Mouse (Mus musculus) forebrain, embryonic 11.5 days (tissue): ENCODE measurements around the gene Egflam. TPM values are rescaled to one million over a fixed set of nuclear protein-coding genes. Genes with fewer than 3 reads are reported as not detected.

Source experiments
- ATAC-seq: fragments of 200-750 bp; cut with Nextera tagmentation; replicated peaks from 2 replicates; pipeline ENCODE4 v1.8.0; 2017; ENCODE audit warnings: moderate TSS enrichment; ENCODE audit not compliant: low FRiP score
- DNase-seq: peaks from one replicate; pipeline ENCODE4 v3.0.0-alpha.2; 2017; ENCODE audit warnings: low spot score
- H3K27ac ChIP-seq: fragments of 300-500 bp; sonication (generic); 2 replicates; pipeline ENCODE4 v1.5.1; 2014; ENCODE audit warnings: low read depth, low read length
- H3K27me3 ChIP-seq: fragments of 300-500 bp; sonication (generic); 2 replicates; pipeline ENCODE4 v1.6.1; 2014; ENCODE audit warnings: mild to moderate bottlenecking, low read length, mixed read lengths; ENCODE audit not compliant: control insufficient read depth, insufficient read depth
- H3K36me3 ChIP-seq: fragments of 300-500 bp; sonication (generic); 2 replicates; pipeline ENCODE4 v1.6.1; 2014; ENCODE audit warnings: mild to moderate bottlenecking, low read length, moderate library complexity, mixed read lengths; ENCODE audit not compliant: control insufficient read depth, insufficient read depth
- H3K4me1 ChIP-seq: fragments of 300-500 bp; sonication (generic); replicated peaks from 2 replicates; pipeline ENCODE4 v1.6.1; 2014; ENCODE audit warnings: low read length, mixed read lengths; ENCODE audit not compliant: control insufficient read depth, insufficient read depth
- H3K4me2 ChIP-seq: fragments of 300-500 bp; sonication (generic); 2 replicates; pipeline ENCODE4 v1.6.1; 2014; ENCODE audit warnings: low read depth, mild to moderate bottlenecking, low read length, moderate library complexity, mixed read lengths; ENCODE audit not compliant: severe bottlenecking
- H3K4me3 ChIP-seq: fragments of 300-500 bp; sonication (generic); 2 replicates; pipeline ENCODE4 v1.5.1; 2014; ENCODE audit warnings: low read depth, low read length
- H3K9ac ChIP-seq: fragments of 300-500 bp; sonication (generic); 2 replicates; pipeline ENCODE4 v1.6.1; 2014; ENCODE audit warnings: low read length
- H3K9me3 ChIP-seq: fragments of 300-500 bp; sonication (generic); 2 replicates; pipeline ENCODE4 v1.6.1; 2016; ENCODE audit warnings: low read length, mixed read lengths; ENCODE audit not compliant: control insufficient read depth
- WGBS: fragments of 180-500 bp; shearing (Covaris S2); extraction: QIAGEN DNeasy Blood & Tissue Kit; methylation state at CpG from one replicate; pipeline ENCODE4 v1.1.7; 2014; 5-methylcytosine and 5-hydroxymethylcytosine counted together
- polyA plus RNA-seq: library from polyadenylated mRNA; unstranded; fragments of >200 nt; fragmentation: Nextera tagmentation; extraction: Ambion mirVana; gene quantifications from 2 replicates; pipeline ENCODE4 v1.2.1, GENCODE M21; 2014

The Egflam gene
- polyA plus RNA-seq, 1 experiment from 2014 or later, result 7.7 TPM

DNA sequence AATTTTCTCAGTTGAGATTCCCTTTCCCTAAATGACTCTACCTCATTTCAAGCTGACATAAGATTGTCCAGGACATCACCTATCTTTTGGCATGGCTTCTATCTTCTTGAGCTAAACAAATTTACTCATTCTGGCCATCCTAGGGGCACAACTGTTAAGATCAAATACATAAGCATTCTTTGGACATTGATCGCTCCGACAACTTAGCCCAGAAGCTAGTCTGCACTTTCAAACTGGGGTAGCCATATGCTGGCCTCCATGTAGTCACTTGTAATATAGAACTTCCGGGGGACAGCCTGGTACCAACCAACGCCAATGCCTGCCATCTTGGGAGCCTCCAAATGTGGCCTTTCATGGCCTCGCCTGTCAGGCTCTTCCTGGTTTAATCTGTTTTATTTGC is 195.2 kb downstream of the Egflam start:
- Histone ChIP-seq H3K4me2 (no peak overlapping the region), H3K27me3 (no peaks in the 10 kb centered on the region), H3K4me1 (peaks cover 8% of the 10 kb centered on the region), H3K4me3 (no peak overlapping the region), H3K9ac (no peak overlapping the region), H3K36me3 (no peaks in the 10 kb centered on the region), H3K27ac (no peak overlapping the region), H3K9me3 (no peaks in the 10 kb centered on the region)
- 92% methylated on average over 5 of the region's 5 CpGs for WGBS
- DNase-seq (no peak), ATAC-seq (no peak)

DNA sequence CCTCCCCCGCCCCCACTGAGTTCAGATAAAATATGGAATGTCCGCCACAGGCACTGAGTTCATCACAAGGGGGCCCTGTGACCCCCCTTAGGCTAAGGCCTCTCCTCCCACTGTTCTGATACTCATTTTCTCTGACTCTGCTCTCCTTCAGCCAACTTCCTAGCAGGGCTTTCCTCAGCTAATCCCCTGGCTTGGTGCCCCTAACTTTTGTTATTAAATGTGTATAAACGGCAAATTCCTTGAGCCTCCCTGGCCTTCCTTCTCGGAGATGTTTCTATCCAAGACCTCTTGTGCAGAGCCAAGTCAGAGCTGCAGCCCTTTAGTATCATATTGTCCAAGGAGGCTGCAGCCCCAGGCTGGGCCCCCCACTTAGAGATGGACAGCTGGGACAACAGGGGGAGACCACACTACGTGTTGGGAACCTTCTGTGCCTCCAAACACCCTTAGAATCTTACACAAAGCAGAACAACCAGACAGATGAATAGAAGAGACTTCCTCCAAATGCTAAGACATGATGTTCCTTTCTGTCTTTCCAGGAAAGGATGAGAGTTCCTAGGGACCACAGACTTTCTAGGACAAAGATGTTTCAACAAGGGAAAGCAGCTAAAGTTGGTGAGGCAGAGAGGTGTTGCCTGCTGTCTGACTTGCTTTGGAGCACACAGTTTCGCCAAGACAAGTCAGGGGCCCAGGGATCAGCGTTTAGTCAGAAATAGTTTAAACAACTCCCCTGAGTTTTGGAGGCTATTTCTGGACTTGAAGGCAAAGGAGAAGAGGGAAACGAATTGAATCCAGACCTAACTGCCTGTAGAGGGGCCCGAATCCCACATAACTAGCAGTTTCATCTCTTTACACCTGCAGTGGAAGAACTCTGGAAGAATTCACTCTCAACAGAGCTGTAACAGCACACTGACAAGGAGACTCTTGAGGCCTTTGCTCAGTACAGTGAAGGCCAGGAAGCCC is 196.5 kb downstream of the Egflam start:
- Histone ChIP-seq H3K4me2 (no peak overlapping the region), H3K36me3 (no peaks in the 10 kb centered on the region), H3K9ac (no peak overlapping the region), H3K9me3 (no peaks in the 10 kb centered on the region), H3K4me3 (no peak overlapping the region), H3K4me1 (peaks cover 8% of the 10 kb centered on the region), H3K27ac (no peak overlapping the region), H3K27me3 (no peaks in the 10 kb centered on the region)
- DNase-seq, result no peak
- 62% methylated on average over 9 of the region's 9 CpGs for WGBS
- ATAC-seq, result no peak

- no peak overlapping the region for H3K9ac ChIP-seq
- H3K27me3 ChIP-seq, result no peaks in the 10 kb centered on the region
- H3K4me2 ChIP-seq, result no peak overlapping the region
- H3K27ac ChIP-seq, result no peak overlapping the region
- no peaks in the 10 kb centered on the region for H3K36me3 ChIP-seq
- 84% methylated on average over 6 of the region's 6 CpGs for WGBS
- no peaks in the 10 kb centered on the region for H3K9me3 ChIP-seq
- DNase-seq (no peak), ATAC-seq (no peak)
- peaks cover 8% of the 10 kb centered on the region for H3K4me1 ChIP-seq
- H3K4me3 ChIP-seq, result no peak overlapping the region
Measured at GRCm38 (mm10) chr15:7200286-7200685, 197.9 kb downstream of the Egflam start.

GRCm38 (mm10) chr15:7198816-7199215 is 199.4 kb downstream of the Egflam start:
- WGBS, result 58% methylated on average over 2 of the region's 2 CpGs
- Histone ChIP-seq H3K9me3 (no peaks in the 10 kb centered on the region), H3K4me1 (peaks cover 9% of the 10 kb centered on the region), H3K36me3 (no peaks in the 10 kb centered on the region), H3K27me3 (no peaks in the 10 kb centered on the region), H3K4me3 (no peak overlapping the region), H3K4me2 (no peak overlapping the region), H3K9ac (no peak overlapping the region), H3K27ac (no peak overlapping the region)
- DNase-seq (no peak), ATAC-seq (peak; percentile 34)

GRCm38 (mm10) chr15:7197652-7198445 is 200.3 kb downstream of the Egflam start:
- DNase-seq (no peak), ATAC-seq (no peak)
- H3K4me2 ChIP-seq, result no peak overlapping the region
- no peaks in the 10 kb centered on the region for H3K36me3 ChIP-seq
- H3K4me3 ChIP-seq, result no peak overlapping the region
- no peaks in the 10 kb centered on the region for H3K27me3 ChIP-seq
- H3K27ac ChIP-seq, result no peak overlapping the region
- H3K9ac ChIP-seq, result no peak overlapping the region
- H3K9me3 ChIP-seq, result no peaks in the 10 kb centered on the region
- H3K4me1 ChIP-seq, result peaks cover 9% of the 10 kb centered on the region
- 63% methylated on average over 3 of the region's 3 CpGs for WGBS

GRCm38 (mm10) chr15:7194748-7195221 is 203.4 kb downstream of the Egflam start:
- no peak overlapping the region for H3K4me2 ChIP-seq
- no peak overlapping the region for H3K9ac ChIP-seq
- no peak overlapping the region for H3K27ac ChIP-seq
- H3K36me3 ChIP-seq, result no peaks in the 10 kb centered on the region
- WGBS, result 27% methylated on average over 6 of the region's 6 CpGs
- DNase-seq, result no peak
- H3K9me3 ChIP-seq, result no peaks in the 10 kb centered on the region
- no peaks in the 10 kb centered on the region for H3K27me3 ChIP-seq
- H3K4me3 ChIP-seq, result no peak overlapping the region
- peaks cover 2% of the 10 kb centered on the region for H3K4me1 ChIP-seq
- ATAC-seq, result peak; percentile 62

- Histone ChIP-seq H3K9me3 (no peaks in the 10 kb centered on the region), H3K27ac (no peak overlapping the region), H3K4me1 (peaks cover 2% of the 10 kb centered on the region), H3K4me2 (peak overlapping the region; percentile 3; the same call in 1 of the 2 replicates), H3K9ac (no peak overlapping the region), H3K27me3 (no peaks in the 10 kb centered on the region), H3K4me3 (no peak overlapping the region), H3K36me3 (no peaks in the 10 kb centered on the region)
- WGBS, result 10% methylated on average over 13 of the region's 13 CpGs
- peak; percentile 49 for ATAC-seq
- no peak for DNase-seq
Measured at GRCm38 (mm10) chr15:7194147-7194720, 204.0 kb downstream of the Egflam start.

GRCm38 (mm10) chr15:7192582-7192981 is 205.6 kb downstream of the Egflam start:
- Histone ChIP-seq H3K9me3 (no peaks in the 10 kb centered on the region), H3K36me3 (no peaks in the 10 kb centered on the region), H3K4me2 (no peak overlapping the region), H3K27me3 (no peaks in the 10 kb centered on the region), H3K4me3 (no peak overlapping the region), H3K27ac (no peak overlapping the region), H3K4me1 (peaks cover 2% of the 10 kb centered on the region; the same call in 1 of the 2 replicates), H3K9ac (no peak overlapping the region)
- DNase-seq, result no peak
- no peak for ATAC-seq
- WGBS, result 91% methylated on average over 2 of the region's 2 CpGs
